Mouse (Mus musculus) midbrain, embryonic 11.5 days (tissue): ENCODE measurements at regions not wholly inside any gene's neighbourhood (a gene's known extent, or its start where the extent isn't known, plus 50 kb on each side); places are given as distances from the start of the nearest gene placed in this dataset.
A peak's percentile ranks its signal among the peaks of the same experiment; 100 is the strongest.
"Not testable (repeated sequence)": the region's sequence is repeated elsewhere in the genome, so short reads cannot be mapped to it uniquely, and the experiment has no call there.

Source experiments
- ATAC-seq: fragments of 200-750 bp; cut with Nextera tagmentation; 2 replicates; pipeline ENCODE4 v1.8.0; 2017; ENCODE audit warnings: moderate TSS enrichment, moderate library complexity; ENCODE audit not compliant: low FRiP score
- DNase-seq: peaks from one replicate; pipeline ENCODE4 v3.0.0; 2015; ENCODE audit warnings: low spot score; ENCODE audit errors: missing footprints
- H3K27ac ChIP-seq: fragments of 300-500 bp; sonication (generic); 2 replicates; pipeline ENCODE4 v1.5.1; 2014; ENCODE audit warnings: low read depth, low read length
- H3K27me3 ChIP-seq: fragments of 300-500 bp; sonication (generic); 2 replicates; pipeline ENCODE4 v1.6.1; 2014; ENCODE audit warnings: mild to moderate bottlenecking, low read length, moderate library complexity, mixed read lengths; ENCODE audit not compliant: control insufficient read depth, insufficient read depth
- H3K36me3 ChIP-seq: fragments of 300-500 bp; sonication (generic); 2 replicates; pipeline ENCODE4 v1.6.1; 2014; ENCODE audit warnings: mild to moderate bottlenecking, low read length, moderate library complexity, mixed read lengths; ENCODE audit not compliant: control insufficient read depth, insufficient read depth
- H3K4me1 ChIP-seq: fragments of 300-500 bp; sonication (generic); 2 replicates; pipeline ENCODE4 v1.6.1; 2014; ENCODE audit warnings: low read length; ENCODE audit not compliant: control insufficient read depth, insufficient read depth
- H3K4me2 ChIP-seq: fragments of 300-500 bp; sonication (generic); 2 replicates; pipeline ENCODE4 v1.6.1; 2014; ENCODE audit warnings: mild to moderate bottlenecking, moderate library complexity
- H3K4me3 ChIP-seq: fragments of 300-500 bp; sonication (generic); 2 replicates; pipeline ENCODE4 v1.5.1; 2014; ENCODE audit warnings: low read depth, low read length
- H3K9ac ChIP-seq: fragments of 300-500 bp; sonication (generic); 2 replicates; pipeline ENCODE4 v1.6.1; 2014; ENCODE audit warnings: low read length
- H3K9me3 ChIP-seq: fragments of 300-500 bp; sonication (generic); 2 replicates; pipeline ENCODE4 v1.6.1; 2016; ENCODE audit warnings: low read length; ENCODE audit not compliant: control insufficient read depth
- WGBS: fragments of 180-500 bp; shearing (Covaris S2); extraction: QIAGEN DNeasy Blood & Tissue Kit; methylation state at CpG from one replicate; pipeline ENCODE4 v1.1.7; 2014; 5-methylcytosine and 5-hydroxymethylcytosine counted together

DNA sequence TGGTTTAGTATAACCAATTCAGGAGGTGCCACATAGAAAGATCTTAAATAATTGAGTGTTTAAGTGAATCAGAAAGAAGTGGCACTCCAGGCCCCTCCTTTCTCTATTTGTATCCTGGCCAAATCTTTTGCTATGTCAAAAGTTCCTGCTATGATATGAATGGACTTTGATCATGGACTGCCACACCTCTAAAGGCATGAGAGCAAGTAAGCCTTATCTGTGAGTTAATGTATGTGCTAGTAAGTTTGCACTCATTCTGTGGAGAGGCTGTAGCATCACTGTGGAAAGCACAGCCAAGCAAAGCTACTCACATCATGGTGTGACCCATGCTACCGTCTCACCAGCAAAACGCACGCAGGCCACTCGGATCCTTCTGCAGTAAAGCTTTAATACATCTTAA, 140.2 kb downstream of the Jrkl start:
- H3K9ac ChIP-seq: no peak overlapping the region
- H3K4me2 ChIP-seq: no peak overlapping the region
- DNase-seq (no peak), ATAC-seq (no peak)
- H3K4me3 ChIP-seq: no peak overlapping the region
- H3K9me3 ChIP-seq: no peaks in the 10 kb centered on the region
- H3K4me1 ChIP-seq: no peaks in the 10 kb centered on the region
- no peaks in the 10 kb centered on the region for H3K36me3 ChIP-seq
- H3K27ac ChIP-seq: no peak overlapping the region
- H3K27me3 ChIP-seq: no peaks in the 10 kb centered on the region
- 94% methylated on average over 4 of the region's 4 CpGs for WGBS

DNA sequence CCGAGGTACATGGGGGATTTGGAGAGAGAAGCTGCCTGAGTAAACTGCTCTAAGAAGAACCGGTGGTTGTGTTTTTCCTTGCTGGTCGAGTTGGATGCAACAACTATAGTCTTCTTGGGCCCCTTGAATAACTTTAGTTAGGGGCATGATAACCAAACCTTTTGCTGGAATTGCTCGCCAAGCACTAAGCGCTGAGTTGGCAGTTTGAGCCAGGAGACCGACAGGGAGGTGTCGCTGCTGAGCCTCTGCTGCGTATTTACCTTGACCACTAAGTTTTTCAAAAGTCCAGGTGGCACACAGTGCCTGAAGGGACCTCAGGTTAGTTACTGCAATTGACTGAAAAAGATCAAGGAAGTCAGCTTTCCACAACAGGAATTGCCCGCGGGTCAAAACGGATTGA, 162.0 kb downstream of the Jrkl start:
- ATAC-seq (no peak), DNase-seq (no peak)
- Histone ChIP-seq H3K4me2 (no peak overlapping the region), H3K4me3 (no peak overlapping the region), H3K27me3 (no peaks in the 10 kb centered on the region), H3K4me1 (no peaks in the 10 kb centered on the region), H3K36me3 (no peaks in the 10 kb centered on the region), H3K9ac (no peak overlapping the region), H3K9me3 (no peaks in the 10 kb centered on the region), H3K27ac (no peak overlapping the region)
- 87% methylated on average over 11 of the region's 11 CpGs for WGBS

DNA sequence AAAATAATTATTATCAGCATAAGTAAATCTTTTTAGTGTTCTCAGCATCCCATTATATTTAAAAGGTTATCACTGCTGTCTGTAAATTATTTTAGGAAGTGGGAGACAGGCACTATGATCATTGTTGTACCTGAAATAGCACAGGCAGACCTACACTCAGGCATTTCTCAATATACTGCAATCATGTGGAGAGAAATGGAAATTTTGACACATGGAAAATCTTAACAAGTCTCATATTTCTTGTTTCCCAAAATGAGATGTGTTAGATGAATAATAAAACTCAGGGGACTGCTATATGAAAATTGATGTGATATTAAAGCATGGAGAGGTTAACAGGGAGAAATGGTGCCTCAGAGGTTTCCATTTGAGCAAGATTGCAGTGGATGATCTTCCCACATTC, 196.6 kb downstream of the Jrkl start:
- no peak for ATAC-seq
- Histone ChIP-seq H3K4me3 (no peak overlapping the region), H3K9ac (no peak overlapping the region), H3K27me3 (no peaks in the 10 kb centered on the region), H3K27ac (no peak overlapping the region), H3K4me2 (no peak overlapping the region), H3K4me1 (no peaks in the 10 kb centered on the region), H3K36me3 (no peaks in the 10 kb centered on the region), H3K9me3 (no peaks in the 10 kb centered on the region)
- no peak for DNase-seq

DNA sequence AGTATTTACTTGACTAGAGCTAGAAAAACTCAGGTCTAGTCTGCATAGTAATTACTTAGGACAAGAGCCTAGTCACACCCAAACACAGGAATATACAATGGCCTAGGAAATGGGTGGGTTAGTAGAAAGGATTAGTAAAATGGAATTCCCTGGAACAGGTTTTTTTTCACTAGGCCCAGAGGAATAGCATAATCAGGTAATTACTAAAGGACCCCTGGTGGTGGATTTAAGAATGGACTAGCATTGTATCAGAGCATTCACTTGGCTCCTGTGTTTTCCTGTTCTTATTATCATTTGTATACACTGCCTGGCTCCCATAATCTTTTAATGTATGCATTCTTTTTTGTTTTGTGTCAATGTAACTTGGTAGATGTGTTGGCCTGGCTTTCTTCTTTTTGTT, 226.6 kb downstream of the Jrkl start:
- no peaks in the 10 kb centered on the region for H3K36me3 ChIP-seq
- no peak overlapping the region for H3K9ac ChIP-seq
- H3K9me3 ChIP-seq: no peaks in the 10 kb centered on the region
- peak; percentile 68 for ATAC-seq
- no peak overlapping the region for H3K4me2 ChIP-seq
- DNase-seq: no peak
- H3K4me1 ChIP-seq: no peaks in the 10 kb centered on the region
- H3K27me3 ChIP-seq: no peaks in the 10 kb centered on the region
- H3K27ac ChIP-seq: no peak overlapping the region
- H3K4me3 ChIP-seq: no peak overlapping the region

DNA sequence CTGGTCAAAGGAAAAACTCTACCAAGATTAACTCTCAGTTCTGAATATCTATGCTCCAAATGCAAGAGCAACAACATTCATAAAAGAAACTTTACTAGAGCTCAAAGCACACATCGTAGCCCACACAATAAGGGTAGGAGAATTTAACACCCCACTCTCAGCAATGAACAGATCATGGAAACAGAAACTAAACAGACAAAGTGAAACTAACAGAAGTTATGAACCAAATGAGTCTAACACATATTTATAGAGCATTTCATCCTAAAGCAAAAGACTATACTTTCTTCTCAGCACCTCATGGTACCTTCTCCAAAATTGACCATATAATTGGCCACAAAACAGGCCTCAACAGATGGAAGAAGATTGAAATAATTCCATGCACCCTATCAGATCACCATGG, 262.4 kb downstream of the Jrkl start:
- H3K27me3 ChIP-seq, DNase-seq, H3K9ac ChIP-seq, ATAC-seq, H3K4me3 ChIP-seq, H3K36me3 ChIP-seq, H3K9me3 ChIP-seq, H3K27ac ChIP-seq, H3K4me1 ChIP-seq, H3K4me2 ChIP-seq: not testable (repeated sequence)
- 91% methylated on average over 1 of the region's 1 CpGs for WGBS

DNA sequence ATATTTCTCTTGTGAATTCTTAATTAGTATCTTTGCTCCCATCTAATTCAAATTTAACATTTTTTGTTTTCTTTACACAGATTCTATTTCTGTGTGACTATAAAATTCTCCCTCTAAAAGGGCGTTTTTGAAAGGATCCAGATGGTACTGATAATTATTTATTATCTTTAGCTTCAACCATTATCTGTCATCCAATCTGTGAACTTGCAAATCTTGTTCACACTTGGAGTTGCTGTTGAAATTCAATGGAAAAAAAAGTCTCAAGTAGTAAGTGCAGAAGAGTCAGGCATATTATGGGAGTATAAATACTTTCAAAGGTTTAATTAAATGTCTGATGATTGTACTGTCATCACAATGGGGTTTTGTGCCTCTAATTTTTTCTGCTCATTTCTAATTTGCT, 272.6 kb downstream of the Jrkl start:
- no peak for DNase-seq
- ATAC-seq: no peak
- no peaks in the 10 kb centered on the region for H3K36me3 ChIP-seq

DNA sequence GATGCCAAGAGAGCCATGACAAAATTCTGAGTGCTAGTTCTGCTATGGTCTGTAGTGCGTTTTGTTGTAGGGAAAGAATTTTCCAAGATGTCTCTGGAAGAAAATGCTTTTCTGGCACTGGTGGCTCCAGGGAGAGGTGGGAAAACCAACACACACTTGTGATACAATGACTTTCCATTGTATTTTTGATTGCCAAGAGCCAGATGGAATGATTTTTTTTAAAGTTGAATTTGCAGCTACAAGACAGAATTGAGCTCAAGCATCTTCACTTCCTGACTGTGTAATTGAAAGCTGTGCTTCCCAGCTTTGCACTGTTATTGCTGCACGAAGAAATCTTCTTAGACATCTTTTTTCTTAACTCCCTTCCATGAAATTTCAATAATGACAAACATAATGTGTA, 285.3 kb downstream of the Jrkl start:
- Histone ChIP-seq H3K9ac (no peak overlapping the region), H3K27me3 (no peaks in the 10 kb centered on the region), H3K9me3 (no peaks in the 10 kb centered on the region), H3K4me1 (no peaks in the 10 kb centered on the region), H3K36me3 (no peaks in the 10 kb centered on the region), H3K4me2 (no peak overlapping the region), H3K4me3 (no peak overlapping the region), H3K27ac (no peak overlapping the region)
- ATAC-seq (no peak), DNase-seq (no peak)
- WGBS: 75% methylated on average over 2 of the region's 2 CpGs

More for the DNA sequence above, 272.6 kb downstream of the Jrkl start:
- 51% methylated on average over 1 of the region's 1 CpGs for WGBS
- H3K27me3 ChIP-seq: no peaks in the 10 kb centered on the region
- no peak overlapping the region for H3K9ac ChIP-seq
- H3K4me3 ChIP-seq: no peak overlapping the region
- no peaks in the 10 kb centered on the region for H3K9me3 ChIP-seq
- no peak overlapping the region for H3K4me2 ChIP-seq
- no peaks in the 10 kb centered on the region for H3K4me1 ChIP-seq
- H3K27ac ChIP-seq: no peak overlapping the region

DNA sequence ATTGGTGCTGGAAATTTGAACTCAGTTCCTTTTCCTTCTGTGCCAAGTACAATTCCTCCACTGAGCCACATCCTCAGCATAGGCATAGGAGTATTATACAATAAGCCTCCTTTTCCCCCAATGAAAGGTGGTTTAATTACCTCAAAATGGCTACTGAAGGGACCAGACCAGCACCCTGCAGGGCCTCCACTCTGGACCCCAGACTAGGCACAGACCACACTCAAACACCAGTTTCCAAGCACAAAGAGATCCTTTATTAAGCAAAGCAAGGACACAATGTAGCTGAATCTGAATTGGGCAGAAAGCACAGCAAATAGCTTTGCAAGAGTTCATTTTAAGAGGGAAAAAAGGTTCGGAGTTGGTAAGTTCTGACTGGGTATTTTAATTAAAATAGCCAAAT, 299.5 kb downstream of the Jrkl start:
- ATAC-seq (no peak), DNase-seq (no peak)
- H3K27ac ChIP-seq: no peak overlapping the region
- no peak overlapping the region for H3K9ac ChIP-seq
- no peaks in the 10 kb centered on the region for H3K9me3 ChIP-seq
- H3K36me3 ChIP-seq: no peaks in the 10 kb centered on the region
- H3K27me3 ChIP-seq: no peaks in the 10 kb centered on the region
- H3K4me1 ChIP-seq: no peaks in the 10 kb centered on the region
- H3K4me2 ChIP-seq: no peak overlapping the region
- no peak overlapping the region for H3K4me3 ChIP-seq
- WGBS: 63% methylated on average over 1 of the region's 1 CpGs

DNA sequence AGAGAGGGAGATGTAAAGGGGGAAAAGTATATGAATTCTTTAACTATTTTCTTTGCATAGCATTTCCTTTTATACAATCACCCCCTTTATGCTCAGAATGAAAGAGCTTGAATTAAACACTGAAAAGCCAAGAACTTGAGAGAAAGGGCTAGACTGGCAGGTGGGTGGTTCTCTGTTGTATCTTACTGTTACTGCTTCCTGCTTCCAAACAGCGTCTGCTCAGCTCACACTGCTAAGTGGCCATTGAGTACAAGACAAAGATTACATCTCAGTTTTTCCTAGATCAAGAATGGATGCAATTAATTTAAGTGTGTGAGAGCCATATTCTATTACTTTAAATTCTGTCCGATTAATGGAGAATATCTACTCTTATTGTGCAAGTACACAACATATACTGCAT, 300.2 kb downstream of the Jrkl start:
- no peak for ATAC-seq
- H3K36me3 ChIP-seq: no peaks in the 10 kb centered on the region
- no peak overlapping the region for H3K27ac ChIP-seq
- H3K4me3 ChIP-seq: no peak overlapping the region
- 84% methylated on average over 2 of the region's 2 CpGs for WGBS
- H3K27me3 ChIP-seq: no peaks in the 10 kb centered on the region
- no peaks in the 10 kb centered on the region for H3K4me1 ChIP-seq
- H3K9me3 ChIP-seq: no peaks in the 10 kb centered on the region
- DNase-seq: no peak
- H3K9ac ChIP-seq: no peak overlapping the region
- H3K4me2 ChIP-seq: no peak overlapping the region

DNA sequence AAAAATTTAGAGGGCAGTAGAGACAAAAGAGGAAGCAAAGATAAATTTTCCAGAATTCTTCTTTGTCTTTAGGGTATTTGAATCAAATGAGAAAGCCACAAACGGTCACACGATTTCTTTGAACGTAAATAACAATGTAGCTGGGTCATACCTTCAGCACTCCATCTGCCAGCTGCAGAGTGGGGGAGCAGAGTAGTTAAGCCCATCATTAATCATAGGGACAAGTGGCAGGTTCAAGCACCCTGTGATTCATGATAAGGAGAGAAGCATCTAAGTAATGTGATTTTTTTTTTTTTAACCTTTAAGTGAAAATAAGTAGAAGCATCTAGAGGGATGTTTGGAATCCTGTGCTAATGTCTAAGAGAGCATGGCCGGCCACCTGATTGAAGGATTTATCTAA, 300.6 kb downstream of the Jrkl start:
- WGBS: 85% methylated on average over 4 of the region's 4 CpGs
- no peak for ATAC-seq
- no peak for DNase-seq

More for the DNA sequence above, 300.6 kb downstream of the Jrkl start:
- H3K4me3 ChIP-seq: no peak overlapping the region
- no peaks in the 10 kb centered on the region for H3K27me3 ChIP-seq
- no peaks in the 10 kb centered on the region for H3K4me1 ChIP-seq
- H3K36me3 ChIP-seq: no peaks in the 10 kb centered on the region
- H3K9me3 ChIP-seq: no peaks in the 10 kb centered on the region
- H3K9ac ChIP-seq: no peak overlapping the region
- H3K27ac ChIP-seq: no peak overlapping the region
- no peak overlapping the region for H3K4me2 ChIP-seq
